Mouse (Mus musculus) ovary, postnatal 10 days (tissue): ENCODE data around the gene Nccrp1.

Source experiments
- DNase-seq: peaks from one replicate; pipeline ENCODE4 v3.0.0; 2022; ENCODE audit warnings: low spot score

The Nccrp1 gene

DNA sequence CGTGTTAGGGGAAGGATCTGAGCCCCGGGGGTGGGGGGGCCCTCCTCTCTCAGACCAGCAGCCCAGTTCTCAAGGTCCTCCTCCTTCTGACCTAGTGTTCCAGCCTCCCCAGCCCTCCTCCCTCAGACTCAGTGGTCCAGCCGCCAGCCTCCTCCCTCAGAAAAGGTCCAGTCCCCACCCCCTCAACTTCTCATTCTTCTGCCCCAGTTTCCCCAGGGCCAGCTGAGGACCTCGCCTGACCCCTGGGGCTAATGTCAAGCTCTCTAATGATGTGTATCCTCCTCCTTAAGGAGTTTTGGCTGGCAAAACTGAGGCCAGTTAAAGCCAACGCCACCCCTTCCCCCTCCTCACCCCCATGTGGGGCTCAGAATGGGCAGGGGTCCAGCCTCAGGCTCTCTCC is at the start of gene Nccrp1:
Gene Nccrp1, minus strand, starts transcription at position 101 of the 400 bp plus-strand sequence.
- no peak for DNase-seq

DNA sequence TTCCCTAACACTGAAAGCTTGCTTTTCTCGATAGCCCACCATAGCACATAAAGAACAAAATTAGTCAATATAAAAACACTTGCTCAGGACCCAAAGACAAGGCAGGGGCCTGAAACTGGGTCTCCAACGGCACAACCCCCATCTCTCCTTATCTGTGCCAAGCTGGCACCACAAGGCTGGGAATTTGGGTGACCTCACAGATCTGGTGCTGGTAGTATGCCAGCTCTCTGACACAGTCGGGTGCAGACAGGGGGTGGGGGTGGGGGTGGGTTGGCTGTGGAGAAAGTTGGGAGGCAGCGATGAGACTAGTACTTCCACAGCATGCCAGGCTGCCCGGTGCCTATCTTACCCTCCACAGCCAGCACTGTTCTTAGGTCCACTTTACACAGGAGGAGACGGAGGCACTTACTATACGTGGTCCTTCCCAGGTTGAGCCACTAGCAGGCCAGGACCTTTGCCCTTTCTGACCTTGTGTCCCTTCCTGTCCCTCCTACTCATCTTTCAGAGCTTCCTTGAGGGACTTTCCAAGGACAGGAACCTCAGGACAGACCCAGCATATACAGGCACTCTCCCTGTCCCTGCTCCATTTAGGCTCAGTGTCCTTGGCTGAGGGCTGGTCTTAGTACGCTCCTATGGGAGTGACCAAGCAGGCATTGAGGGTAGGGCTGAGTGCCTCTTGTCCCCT is 48.8 kb upstream of the Nccrp1 start:
- DNase-seq: no peak

DNA sequence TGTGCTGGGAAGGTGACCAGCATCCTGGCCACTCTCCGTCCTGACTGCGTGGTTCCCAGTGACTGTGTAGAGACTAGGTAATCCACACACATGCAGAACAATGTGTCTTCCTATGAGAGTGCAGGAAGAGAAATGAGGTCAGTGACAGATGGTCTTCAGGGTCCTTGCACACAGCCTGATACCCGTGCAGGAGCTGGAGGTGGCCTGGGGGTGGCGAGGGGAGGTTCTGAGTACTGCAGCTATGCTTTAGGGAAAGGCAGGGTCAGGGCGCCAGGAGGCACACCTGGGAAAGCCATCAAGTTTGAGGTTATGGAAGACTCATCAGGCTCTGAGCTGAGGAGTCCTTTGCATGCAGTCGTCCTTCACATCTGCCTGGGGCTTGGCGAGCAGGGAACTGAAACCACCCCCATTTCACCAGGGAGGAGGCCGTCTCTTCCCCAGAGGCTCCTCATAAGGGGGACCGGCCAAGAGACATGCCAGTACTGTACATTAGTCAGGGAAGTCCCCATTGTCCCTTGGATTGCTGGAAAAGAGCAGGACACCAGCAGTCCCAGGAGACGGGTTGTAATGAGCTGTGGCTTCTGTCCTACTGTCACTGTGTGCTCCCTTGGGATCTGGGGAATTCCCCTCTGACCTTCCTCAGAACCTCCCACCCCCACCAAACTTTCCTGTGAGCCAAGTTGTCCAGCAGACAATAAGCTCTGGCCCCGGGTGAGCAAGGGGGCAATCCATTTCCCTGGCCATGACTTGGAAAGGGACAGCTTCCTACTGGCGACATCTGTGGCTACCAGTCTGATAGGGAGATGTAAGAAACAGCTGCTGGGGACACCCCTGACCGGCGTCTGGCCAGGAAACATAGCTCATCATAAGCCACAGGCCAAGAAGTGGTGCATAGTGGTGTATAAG is 46.4 kb upstream of the Nccrp1 start:
- DNase-seq: no peak

DNA sequence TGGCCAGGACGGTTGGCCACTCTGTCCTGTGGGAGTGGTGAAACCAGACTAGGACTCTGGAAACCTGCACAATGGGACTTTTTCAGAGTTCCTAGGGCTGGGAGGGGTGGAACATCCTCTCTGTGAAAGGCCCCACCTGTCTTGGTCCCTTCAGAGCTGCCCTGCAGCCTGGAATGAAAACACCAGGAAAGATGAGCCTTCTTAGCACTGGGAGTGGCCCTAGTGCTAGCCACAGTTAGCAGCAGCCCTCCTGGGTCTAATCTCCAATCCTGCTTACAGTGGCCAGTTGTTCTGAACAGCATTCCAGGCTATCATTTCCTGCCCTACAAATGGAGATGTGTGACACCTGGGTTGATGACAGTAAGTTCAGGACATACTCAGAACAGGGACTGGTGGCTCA is 44.8 kb upstream of the Nccrp1 start:
- no peak for DNase-seq

DNA sequence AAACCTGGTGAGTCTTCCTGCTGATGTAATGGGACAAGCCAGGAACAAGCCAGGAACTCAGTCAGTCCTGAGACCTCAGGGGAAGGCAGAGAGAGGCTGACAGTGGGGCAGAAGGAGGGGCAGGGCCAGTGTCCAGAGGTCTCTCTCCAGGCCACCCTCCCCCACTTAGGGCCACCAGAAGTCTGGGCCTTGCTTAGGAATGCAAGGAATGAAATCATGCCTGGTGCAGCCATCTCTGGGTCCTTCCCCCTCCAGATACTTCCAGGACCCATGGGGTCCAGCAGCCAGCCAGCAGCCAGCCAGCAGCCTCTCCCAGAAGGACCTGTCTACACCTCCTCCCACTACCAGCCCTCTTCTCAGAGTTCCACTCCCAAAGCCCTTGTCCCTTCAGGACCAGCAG is 40.6 kb upstream of the Nccrp1 start:
- no peak for DNase-seq

DNA sequence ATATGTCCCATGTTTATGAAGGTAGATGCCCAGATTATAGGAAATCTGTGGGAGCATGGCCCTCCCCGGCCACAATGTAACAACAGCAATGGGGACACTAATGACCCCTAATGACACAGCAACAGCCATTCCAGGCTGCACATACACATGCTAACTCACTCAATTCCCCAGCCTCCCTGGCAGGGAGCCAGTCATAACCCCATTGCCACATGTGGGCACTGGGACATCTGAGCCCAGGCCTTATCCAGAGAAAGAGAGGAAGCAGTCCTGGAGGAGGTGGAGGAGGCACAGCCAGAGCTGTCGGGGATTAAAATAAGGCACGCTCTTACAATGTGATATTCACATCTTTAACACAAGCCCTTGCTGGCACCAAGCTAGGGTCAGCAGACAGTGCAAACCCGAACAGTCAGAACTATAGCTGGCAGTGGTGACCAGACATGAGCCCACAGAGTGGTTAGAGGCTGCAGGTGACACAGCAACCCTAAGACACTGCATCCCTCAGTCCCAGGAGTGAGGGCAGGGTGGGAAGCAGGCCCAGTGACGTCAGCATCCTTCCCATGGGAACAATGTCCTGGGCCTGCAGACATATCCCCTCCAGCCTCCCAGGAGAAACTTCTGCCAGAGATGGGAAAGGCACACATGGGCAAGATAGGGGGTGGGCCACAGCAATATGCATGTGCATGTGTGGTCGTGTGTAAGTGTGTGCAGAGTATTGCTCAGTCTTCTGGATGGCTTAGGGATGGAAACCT is 39.8 kb upstream of the Nccrp1 start:
- DNase-seq: no peak

DNA sequence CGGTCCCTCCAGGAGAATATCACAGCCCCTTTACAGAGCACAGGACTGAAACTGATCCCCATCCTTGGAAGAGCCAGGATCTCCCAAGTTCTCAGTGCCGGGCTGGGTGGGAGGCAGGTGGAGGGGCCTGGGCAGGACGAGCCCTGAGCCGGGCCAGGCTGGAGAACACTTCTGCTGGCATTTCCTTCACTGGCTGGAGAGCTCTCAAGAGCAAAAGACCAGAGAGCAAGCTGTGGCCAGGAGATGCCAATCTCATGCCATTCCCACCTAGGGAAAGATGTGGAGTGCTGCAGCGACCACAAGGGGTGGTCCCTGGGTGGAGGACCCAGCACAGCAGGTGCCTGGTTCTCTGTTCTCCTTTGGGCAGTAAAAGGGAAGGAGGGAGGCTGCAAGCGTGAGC is 37.9 kb upstream of the Nccrp1 start:
- DNase-seq: no peak

DNA sequence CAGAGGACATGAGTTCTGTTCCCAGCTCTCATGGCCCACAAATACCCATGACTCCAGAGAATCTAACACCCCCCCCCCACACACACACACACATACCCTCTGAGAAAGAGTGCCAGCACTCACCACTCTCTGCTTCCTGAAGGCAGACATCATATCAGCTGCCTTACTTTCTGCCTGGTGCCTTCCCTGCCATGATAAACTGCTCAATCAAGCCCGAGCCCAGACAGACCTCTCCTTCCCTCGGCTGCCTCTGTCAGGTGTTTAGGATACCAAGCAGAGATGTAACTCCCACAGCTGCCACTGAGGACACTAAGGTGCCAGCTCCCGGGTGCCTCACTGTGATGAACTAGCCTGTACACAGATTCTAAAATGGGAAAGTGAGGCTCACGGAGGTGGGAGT is 37.4 kb upstream of the Nccrp1 start:
- no peak for DNase-seq

DNA sequence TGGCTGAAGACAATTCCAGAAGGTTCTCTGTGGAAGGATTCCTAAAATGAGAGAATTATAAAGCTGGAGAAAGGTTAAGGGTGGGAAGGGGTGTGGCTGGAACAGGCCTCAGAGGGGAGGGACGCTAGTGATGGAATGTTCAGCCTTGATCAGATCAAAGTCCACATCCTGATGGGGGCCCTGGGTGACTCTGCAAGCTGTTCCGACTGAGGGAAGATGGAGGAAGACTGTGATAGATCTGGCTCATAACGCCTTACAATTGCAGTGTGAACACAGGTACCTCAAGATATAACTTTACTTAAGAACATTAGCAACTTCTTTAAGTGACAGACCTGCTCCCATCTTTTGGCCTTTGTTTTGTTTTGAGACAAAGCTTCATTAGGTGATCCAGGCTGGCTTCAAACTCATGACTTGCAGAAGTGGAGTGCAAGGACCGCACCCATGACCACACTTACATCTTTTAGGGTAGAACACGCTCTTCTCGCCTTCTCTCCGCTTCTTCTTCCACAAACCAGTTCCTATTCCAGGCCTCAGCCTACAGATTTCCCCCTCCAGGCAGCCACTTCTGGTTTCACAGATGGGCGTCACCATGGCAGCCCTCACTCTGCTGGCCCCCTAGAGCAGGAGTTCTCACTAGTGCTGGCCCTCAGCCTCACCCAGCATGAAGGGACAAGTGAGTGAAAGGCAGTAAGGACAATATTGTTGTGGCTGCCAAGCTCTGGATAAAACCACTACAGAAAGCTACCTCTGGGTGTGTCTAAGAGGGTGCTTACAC is 36.7 kb upstream of the Nccrp1 start:
- no peak for DNase-seq

DNA sequence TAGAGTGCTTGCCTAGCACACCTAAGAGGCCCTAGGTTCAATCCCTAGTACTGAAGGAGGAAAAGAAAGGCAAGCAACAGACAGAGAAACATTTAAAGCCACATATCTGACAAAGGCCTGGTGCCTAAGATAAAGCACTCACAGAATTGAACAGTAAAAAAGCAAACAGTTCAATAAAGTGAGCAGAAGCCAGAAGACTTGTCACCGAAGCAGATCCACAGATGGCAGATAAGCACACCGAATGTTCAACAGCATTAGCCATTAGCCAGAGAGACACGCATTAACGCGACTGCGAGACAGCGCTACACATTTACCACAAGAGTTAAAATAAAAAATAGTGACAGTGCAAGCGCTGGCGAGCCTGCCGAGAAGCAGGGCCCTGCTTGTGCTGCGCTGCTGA is 35.8 kb upstream of the Nccrp1 start:
- DNase-seq: no peak

DNA sequence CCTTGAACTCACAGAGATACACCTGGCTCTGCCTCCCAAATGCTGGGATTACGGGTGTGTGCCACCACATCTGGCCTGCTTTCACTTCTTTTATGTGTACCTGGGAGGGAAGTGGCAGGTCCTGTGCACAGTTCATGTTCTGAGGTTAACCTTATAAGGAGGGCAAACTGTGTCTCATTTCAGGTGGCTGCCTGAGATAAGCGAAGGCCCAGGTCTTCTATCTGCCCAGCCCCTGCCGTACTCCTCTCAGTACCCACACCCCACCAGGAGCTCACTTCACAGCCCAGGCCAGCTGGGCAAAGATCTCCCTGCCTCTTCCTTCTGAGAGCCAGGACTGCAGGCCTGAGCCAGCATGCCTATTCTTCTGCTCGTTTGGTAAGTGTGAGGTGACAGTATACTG is 34.7 kb upstream of the Nccrp1 start:
- DNase-seq: no peak

DNA sequence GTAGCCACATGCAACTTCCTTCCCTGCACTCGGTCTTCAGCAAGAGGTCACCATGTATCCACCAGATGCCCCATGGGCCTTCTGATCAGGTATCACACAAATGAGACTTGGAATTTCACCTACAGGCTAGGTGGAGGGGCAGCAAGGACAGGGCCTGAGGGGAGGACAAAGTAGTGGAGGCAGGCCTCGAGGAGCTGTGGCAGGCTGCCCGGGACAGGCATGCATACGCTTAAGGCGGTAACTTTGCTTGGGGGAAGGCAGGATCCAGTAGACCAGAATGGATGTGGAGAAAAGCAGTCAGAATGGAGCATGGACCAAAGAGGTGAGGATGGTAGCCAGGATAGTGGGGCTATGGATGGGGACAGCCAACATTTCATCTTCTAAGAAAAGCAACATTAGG is 32.8 kb upstream of the Nccrp1 start:
- no peak for DNase-seq

DNA sequence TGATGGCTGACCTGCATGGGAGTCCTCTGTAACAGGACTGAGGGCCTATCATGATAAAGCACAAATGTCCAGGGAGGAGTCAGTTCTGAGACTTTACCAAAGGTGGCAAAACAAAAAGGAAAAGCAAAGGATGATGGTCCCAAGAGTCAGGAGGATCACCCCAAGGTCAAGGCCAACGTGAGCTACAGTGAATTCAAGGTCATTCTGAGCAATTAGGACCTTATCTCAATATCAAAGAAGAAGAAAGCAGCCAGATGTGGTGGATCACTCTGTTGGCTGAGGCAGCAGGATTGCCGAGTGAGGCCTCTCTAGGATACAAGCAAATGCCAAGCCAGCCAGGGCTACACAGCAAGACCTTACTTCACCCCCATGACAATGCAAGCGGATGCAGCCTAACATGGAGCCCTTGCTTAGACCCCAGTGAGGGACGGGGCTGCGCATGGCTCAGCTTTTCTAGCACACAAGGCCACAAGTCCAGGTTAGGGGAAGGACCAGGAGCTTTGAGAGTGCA is 31.5 kb upstream of the Nccrp1 start:
- DNase-seq: no peak

DNA sequence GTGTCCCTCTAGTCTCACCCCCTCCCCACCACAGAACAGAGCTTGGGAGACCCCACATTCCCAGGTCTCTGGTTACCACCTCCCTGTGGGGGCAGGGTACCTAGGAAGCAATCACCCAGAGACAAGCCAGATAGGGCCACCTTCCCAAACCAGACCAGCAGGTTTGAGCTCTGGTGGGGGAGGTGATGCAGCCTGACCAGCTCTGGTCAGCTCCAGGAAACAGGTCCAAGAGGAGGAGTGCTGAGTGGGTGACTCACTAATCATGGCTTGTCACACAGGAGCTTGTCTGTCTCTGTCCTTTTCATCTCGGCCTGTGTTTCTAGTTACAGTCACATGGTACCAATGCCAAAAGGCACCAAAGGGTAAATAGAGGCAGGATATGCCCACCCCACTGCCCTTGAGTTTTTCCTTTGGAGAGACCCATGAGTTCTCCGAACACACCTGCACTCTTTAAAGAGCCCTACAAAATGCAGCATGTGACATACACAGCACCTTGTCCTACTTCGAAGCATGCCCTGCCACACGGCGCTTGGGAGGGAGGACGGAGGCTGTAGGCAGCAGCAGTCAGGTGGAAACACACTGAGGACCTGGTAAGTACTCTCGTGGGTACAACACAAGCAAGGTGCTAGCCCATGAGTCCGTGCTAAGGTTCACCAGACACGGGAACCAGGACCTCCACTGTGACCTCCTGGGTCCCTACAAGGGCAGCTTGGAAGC is 30.9 kb upstream of the Nccrp1 start:
- no peak for DNase-seq

DNA sequence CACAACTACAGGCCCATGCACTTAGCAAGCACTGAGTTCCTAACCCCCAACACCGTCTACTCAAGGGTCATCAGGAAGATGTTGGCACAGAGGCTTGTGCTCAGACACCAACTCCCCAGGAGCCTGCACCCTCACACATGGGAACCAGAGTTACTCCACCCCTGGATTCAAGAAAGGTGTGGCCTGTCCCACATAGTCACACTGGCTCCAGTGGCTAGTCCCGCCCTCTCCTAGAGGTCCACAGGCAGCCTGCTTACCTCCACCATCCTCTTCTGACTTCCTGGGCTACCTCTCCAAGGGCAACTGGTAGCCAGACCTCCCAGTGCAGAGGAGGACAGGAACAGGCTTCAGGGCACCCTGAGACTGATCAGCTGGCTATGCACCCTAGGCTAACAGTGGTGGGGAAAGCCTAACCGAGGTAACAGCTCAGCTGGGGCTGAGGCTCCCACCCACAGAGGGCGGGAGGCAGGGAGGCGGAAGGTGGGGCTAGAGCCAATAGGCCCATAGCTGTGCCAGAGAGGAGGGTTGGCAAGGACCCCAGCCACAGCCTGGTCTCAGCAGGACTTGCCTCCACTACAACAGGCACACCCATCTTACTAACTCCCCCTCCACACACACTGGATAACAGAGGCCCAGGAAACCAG is 29.3 kb upstream of the Nccrp1 start:
- peak; percentile 41 for DNase-seq

DNA sequence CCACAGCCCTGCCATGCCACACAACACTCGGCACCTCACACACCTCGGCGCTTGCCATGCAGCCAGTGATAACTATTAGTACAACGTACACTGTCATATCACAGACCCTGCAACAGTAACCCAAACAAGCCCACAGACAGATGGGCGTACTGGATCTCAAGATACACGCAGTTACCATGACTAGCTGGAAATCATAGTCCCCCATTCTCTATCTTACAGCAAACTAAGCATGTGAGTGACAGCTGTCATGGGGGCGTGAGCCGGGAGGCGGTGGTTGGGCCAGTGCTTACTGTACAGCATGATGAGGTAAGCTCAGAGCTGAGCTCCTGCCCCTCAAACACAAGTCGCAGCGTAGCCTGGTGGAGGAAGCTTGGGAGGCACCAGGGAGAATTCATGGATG is 28.5 kb upstream of the Nccrp1 start:
- DNase-seq: no peak

DNA sequence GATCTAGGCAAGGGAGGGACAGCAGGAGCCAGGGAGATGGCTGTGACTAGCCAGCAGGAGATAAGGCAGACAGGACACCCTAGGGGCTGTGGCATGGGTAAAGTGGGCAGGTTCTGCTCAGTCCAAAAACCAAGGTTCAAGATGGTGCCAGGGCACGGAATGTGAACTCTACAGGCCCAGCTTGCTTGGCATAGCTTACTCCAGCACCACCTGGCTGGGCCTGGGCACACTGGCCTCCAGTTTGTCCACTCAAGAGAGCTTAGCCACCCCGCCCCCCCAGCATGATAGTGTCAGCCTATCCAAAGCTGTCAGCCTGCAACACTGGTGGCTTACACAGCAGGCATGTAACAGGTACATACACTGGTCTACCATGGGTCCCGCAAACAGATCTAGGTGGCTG is 26.2 kb upstream of the Nccrp1 start:
- no peak for DNase-seq

DNA sequence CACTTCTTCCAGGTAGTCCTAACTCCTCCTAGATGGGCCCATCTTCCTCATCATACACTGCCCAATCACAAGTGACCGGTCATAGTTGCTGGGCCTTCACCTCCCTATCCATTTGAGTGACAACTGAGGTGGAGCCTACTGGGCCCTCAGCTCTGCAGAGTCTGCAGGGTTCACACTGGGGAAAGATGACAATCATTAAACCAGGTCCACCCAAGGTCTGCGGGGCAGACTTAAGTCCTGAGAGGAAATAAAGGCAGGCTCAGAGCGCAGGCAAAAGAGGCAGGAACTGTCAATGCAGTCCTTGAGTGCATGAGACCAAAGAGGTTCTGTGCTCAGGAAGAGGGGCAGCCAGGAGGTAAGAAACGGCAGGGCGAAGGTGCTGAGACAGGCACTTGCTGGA is 25.6 kb upstream of the Nccrp1 start:
- no peak for DNase-seq

DNA sequence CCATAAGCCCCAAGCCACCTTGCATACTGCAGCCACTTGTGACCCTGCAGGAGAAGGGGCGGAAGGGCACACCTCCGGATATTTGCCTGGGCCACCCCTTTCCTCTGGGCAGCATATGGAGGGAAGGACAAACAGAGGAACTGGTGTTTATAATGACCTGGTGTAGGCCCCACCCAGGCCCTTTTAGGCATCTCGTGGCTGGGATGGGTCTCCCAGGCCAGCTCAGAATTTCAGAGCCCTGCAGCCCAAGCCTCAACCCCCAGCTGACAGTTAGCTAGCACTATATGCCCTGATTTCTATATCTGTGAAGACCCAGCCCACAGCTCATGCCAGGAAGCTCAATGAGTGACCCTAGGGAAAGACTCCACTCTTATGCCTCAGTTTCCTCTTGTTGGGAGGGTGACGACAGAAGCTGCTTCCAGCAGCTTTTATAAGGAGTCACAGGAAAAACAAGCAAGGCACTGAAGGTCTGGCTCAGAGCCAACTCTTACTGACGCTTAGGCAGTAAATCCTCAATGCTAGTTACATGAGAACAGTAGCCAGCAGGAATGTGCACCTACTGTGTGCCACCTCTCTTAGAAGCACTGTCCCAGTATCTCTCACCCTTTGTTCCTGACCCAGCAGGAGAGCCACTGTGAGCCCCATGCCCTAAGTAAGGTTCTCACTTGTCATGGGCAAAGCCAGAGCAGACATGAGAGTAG is 24.1 kb upstream of the Nccrp1 start:
- DNase-seq: no peak
